Mouse (Mus musculus) left cerebral cortex, adult 8-10 months (tissue): ENCODE measurements around the gene Phex. TPM values are rescaled to one million over a fixed set of nuclear protein-coding genes. Genes with fewer than 3 reads are reported as not detected.

Experiments used
- DNase-seq, 2 experiments: peaks; one replicate each; pipeline ENCODE4 v3.0.0; 2022; ENCODE audit warnings: low spot score in 2 of 2
- total RNA-seq, 4 experiments: library from RNA; stranded (reverse); gene quantifications; 2 replicates each; pipeline ENCODE4 v1.2.4; 2022

Phex gene
- total RNA-seq: under 1 TPM; 0.42 to 0.91 (median 0.64) TPM

DNA sequence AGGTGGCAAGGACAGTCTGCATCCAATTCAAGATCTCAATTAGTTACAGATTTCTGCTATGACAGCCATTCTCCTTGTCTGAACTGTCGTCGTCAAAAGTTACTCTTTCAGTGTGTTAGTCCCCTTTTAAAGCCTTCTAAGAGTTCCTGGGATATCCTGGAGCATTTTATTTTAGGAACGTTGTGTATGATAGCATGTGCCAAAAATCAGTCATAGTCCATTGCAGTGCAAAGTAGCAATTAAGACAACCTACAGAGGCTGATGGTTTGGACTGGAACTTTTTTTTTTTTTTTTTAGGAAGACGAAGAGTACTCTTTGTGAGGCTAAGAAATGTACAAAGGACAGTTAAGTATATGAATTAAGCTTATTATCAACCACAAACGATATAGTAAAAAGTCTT lies at the start of gene Phex:
TSS of gene Phex (minus strand) at position 101 of the 400 bp plus-strand sequence.
- DNase-seq: no peak

DNA sequence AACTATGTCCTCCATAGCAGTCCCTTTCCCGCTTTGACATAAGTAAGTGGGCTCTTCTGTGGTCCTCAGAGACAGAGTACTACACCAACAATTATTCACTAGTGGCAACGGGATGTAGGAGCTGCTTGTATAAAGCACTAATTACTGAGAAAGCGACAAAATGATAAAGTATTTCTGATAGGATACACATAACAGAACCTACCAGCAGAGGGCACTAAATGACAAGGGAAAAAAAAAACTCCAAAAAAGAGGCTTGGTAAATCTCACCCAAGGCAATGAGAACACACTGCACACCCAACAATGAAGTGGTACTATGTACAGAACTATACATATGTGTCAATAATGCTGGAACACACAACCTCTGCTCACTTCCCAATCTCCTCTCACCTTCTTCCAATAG lies 47.6 kb upstream of the Phex start:
- DNase-seq: no peak

DNA sequence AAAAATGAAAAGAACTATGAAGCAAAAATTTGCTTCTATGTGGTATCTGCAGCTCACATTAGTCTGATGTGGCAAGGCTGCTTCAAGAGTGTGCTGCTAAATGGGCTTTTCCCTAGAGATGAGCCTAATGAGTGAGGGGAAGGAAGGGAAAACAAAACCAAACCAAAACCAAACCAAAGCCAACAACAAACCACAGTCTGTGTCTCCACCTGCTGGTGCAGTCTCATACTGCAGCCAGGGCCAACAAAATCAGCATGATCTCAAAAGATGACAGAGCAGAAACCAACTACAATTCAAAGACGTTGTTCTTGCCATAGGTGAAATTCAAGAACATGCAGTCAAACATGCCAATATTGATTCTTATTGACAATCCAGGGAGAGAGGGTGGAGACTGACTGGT lies 39.3 kb upstream of the Phex start:
- DNase-seq: peak in 1 of 2 experiments; percentile 62

DNA sequence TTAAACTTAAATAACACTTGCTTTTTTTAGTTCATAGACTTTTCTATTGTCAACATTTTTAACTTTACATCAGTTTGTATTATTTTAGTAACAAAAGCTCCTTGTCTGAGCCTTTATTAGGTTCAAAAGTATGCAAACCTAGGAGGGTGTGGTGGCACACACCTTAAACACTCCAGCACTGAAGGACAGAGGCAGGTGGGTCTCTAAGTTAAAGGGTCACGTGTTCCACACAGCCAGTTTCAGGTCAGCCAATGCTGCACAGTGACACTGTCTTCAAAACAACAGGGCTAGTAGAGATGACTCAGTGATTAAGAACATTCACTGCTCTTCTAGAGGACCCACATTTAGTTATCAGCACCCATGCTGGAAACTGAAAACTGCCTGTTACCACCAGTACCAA lies 33.9 kb upstream of the Phex start:
- DNase-seq: no peak

DNA sequence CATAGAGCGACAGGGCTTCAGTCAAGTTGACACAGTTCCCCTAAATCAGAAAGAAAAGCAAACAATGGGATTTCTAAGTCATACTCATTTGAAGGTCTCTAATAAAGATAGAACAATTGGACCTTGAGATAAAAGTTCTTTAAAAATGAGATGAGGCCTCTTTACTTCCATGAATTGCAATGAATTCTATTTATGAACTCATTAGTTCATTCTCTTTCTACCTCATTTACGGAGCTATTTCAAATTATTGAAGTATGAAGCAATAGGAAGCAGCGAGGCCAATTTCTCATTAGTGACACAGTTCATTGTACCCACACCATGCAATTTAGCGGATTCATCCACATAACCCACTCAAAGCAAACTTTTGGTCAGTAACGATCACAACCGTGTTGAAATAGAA lies 32.3 kb upstream of the Phex start:
- DNase-seq: no peak

DNA sequence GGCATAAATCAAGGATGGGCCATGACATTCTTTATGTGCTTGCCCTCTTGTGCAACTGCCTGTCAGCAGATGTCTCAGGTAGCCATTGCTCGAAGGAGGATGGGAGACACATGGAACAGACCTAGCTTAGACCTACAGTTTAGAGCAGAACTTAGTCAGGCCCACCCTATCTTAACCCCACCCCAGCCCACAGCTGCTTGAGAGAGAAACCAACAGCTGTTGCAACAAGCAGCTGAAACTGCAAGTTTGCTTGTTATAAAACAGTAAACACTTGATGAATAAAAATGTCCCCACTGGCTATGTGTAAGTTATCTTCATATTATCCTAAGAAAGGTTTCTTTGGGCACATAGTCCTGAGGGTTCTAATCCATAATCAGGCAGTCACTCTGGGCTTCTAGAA lies 19.7 kb upstream of the Phex start:
- DNase-seq: no peak

DNA sequence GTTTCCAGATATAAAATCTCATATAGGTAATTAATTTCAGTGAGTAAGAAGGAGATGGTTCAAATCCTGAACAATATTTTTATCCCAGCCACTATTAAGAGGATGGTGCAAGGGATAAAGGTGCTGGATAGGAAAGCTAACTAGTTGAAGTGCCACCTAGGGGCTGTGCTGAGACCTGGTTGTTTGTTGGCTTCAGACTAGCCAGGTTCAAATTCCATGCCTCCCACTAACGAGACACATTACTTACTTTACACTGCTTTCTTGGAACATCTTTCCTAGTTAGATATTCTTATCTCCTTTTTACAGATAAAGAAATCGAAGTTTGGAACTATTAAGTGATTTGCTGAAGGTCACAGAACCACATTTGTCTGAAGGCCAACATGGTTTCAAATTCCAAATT lies 4.3 kb upstream of the Phex start:
- DNase-seq: no peak

DNA sequence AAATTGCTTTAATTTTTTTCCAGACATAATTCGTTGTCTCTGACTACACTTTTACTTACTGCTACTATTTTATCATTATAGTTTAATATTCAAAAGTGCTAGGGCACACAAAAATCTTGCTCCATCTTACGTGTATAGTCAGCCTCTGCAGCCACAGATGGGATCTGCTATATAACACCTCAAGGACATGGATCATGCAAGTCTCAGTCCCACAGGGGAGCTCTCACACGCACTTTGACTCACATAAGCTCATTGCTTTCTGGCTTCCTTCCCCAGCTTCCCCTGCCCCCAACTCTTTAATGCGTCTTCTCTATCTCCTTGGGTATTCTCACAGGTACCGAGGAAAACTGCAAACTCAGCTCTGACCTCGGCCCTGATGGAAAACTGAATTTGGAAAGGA lies 10.2 kb downstream of the Phex start:
- DNase-seq: no peak

DNA sequence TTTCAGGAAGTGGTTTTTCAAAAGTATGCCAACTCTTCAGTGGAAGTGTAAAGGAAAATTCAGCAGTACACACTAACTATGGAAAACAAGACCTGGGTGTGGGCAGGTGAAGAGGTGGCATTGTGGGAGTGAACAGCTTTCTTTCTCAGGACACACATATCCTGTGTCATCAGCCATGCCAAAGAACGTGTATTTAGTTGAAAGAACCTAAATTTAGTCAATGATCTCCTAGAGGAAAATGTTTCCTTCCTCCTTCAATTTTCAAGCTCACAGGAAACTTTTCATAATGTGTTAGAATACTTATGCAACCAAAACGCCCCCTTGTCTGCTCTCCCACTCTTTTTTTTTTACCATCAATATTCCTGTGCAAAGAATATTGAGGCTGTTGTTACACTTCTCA lies 23.9 kb downstream of the Phex start:
- DNase-seq: peak in 1 of 2 experiments; percentile 8

DNA sequence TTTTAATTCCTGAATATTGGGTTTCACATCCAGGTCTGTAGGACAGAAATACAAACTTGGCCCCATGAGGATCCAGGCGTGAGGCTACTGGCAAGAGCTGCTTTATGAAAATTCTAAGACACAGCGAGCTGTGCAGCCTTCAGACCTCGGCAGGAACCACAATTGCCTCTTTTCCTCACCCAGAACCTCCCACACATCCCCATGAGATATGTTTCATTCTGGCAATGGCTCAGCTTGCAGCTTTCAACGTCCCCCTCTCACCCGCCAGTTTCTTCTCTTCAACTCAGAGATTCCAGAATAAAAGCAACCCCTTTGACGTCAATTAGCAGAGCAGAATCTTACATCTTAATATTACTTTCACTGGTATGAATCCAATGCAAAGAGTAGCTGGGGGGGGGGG lies 25.0 kb downstream of the Phex start:
- peak in 1 of 2 experiments; percentile 9 for DNase-seq

DNA sequence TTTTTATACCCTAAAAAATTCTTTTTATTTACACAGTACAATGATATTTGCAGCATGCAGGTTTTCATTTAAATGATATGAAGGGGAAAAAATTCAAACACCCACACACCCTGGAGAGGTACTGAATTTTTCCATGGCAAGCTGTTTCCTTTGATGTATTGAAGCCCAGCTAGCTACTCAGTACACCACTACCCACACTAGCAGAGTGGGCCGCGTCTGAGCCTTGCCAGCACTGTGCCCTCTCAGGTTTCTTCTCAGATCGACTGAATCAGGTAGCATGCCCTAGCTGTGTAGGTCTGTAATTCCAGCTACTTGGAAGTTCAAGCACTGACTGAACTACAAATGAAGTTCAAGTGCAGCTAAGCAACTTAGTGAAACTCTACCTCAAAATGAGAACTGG lies 26.7 kb downstream of the Phex start:
- peak in 1 of 2 experiments; percentile 39 for DNase-seq

DNA sequence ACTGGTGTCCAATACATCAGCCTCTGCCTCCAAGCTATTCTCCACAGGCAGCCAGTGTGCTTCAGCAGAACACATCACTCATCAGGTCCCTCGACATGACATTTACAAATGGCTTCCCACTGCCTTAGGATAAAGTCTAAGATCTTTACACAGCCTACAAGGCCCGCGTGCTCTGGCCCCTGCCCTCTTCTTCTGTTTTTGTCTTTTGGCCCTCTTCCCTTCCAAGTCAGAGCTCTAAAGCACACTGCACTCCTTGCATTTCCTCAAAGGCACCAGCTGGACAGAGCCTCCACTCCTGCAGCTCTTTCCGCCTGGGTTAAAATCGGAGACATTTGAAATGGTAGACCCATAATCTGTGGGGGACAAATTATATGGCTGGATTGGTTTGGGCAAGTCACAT lies 28.1 kb downstream of the Phex start:
- DNase-seq: no peak

DNA sequence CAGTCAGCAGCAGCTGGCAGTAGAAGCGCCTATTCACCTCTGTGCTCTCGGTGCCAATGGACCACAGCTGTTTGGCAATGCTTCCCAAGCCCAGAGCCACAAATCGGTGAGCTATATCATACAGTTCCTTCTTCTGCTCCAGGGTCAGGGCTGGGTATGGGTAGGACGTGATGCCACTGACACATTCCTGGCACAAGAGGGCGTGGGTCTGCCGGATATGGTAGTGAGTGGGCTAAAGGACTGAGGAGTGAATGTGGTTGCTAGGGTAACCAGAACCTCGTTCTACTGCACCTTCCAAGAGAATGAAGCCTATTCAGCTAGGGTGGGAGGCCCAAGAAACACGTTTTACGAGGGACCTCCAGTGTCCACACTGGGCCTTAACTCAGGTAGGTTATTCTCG lies 36.3 kb downstream of the Phex start:
- DNase-seq: no peak

DNA sequence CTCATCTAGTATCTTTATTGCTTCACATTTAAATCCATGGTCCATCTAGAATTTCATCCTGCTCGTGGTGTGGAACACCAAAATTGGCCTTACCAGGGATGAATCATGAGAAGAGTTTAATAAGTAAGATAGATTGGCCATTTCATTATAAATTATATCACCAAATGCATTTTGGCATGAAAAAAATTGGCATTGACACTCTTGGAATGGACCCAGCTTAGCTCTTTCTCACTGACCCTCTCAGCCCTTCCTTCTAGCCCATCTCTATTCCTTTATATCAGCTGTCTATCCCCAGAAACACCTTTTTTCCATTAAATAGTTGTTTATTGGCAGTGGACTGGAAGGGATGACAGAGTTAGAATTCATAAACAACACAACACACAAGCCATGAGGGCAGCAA lies 37.7 kb downstream of the Phex start:
- no peak for DNase-seq

DNA sequence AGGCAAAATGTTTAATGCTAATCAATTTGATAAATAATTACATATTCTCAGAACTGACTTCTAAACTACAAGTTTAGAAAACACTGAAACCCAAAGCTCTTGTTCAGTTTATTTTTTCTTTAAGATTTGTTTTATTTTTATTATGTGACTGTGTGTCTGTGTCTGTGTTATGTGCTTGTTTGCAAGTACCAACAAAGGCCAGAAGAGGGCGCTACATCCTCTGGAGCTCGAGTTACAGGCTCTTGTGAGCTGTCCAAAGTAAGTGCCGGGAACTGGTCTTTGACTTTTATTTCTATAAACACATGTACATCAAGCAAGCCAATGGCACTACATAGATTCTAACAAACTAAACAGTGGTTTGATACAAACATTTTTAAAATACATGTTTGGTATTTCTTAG lies 41.2 kb downstream of the Phex start:
- no peak for DNase-seq

DNA sequence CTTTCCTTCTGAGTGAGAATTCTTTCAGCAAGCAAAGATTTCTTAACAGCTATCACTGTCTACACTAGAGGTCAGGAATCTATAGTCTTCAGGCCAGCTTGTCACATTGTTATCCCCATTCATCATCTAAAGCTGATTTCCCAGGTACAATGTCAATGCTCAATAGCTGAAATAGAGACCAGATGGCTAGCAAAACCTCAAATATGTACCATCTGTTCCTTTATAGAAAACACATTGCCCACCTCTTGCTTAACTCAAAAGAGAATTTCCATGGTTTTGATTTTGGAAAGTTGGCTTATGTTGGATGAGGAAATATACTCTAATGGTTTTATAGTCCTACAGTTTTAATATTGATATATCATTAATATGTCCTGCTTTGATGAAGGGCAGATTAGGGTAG lies 45.9 kb downstream of the Phex start:
- no peak for DNase-seq

DNA sequence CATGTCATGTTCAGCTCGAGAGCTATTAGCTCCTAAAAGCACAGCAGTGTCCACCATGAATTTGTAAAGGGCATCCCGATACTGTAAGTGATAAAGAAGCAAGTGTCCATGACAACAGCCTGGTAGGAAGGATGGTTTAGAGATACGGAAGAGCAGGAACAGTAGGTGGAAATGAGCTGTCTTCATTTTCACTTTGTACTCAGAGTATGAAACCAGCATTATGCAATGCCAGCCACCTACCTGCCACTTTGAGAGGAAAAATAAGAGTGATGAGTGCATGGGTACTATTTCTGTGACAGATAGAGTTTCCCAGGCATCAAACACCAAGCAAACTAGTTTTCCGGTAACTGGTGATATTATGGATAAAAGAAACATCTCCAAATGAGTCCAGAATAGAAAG lies 59.6 kb downstream of the Phex start:
- no peak for DNase-seq

DNA sequence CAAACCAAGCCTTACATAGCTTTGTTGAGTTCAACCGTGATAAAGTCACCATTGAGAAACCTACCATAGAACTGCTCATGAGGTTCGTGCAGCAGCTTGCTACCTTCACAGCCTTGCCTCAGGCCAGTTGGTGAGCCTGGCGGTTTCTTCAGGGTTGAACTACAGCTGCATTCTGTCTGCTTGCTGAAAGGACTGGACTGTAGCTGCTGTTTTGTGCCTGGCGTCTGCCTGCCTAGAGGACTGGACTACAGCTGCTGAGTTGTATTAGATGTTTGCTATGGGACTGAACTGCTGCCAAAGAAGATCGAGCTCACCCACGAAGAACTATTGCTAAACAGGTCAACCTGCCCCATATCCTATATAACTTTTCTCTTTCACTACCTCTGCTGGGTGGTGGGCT lies 68.9 kb downstream of the Phex start:
- DNase-seq: no peak

DNA sequence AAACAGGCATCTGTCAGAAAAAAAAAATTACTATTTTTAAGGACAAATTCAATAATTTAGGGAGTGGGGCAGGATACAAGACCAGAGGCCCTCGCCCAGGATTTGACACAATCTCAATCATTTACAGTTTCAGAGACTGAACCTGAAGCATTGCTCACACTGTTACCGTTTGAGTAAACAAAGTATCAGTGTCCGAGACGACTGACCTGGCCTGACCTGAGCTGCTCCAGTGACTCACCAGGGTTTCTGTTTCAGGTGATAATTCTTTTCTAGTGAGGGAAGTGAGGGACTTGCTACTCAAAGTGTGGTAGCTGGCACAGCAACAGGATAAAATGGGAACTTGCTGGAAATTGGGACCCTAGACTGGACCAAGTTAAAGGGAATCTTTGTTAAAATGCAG lies 80.4 kb downstream of the Phex start:
- DNase-seq: no peak

DNA sequence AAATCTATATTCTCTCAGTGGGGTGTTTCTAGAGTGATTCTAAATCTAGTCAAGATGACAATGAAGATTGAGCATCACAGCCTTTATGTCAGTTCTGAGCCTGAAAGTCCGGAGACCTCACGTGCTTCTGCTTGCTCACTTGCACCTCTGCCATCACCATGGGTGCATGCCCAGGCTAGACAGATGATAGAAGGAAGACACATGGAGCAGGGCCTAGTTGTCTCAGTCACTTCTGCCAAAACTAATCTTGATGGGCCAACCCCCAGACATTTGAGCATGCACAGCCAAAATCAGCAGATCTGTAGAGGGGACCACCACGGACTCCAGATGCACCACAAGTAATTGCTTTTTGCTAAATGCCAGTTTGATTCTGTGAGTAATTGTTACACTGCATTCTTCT lies 85.3 kb downstream of the Phex start:
- no peak for DNase-seq

DNA sequence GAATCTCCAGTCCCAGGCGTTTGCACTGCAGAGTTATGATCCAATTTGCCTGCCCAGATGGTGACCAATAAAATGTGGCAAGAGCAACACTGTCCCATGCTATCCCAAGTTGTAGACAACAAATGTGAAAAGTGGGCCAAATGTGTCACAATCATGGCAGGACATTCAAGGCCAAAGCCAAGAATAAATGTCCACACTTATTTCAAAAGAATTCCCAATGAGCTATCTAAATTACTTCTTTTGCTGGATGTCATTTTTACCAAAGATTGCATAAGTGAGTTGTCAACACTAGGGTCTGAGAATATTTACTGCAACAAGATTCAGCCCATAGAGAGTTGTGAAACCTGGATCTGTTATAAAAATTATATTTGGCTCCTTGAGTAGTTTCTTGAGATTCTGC lies 86.7 kb downstream of the Phex start:
- no peak for DNase-seq

DNA sequence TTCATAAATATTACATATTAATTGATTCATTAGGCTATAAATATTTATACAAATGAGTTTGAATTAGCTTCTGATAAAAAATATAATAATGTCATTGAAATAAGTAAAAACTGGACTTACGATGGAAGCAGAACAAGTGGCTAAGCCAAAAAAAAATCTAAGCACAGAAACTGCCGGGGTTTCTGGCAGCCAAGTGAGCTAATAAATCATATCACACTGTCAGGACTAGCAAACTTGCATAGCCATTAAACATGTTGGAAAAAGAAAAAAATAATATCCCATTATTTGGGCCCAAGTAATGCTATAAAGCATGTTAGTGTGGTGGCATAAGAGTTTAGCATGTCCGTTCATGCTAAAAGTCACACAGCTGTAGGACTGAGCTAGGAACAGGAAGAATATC lies 87.4 kb downstream of the Phex start:
- DNase-seq: no peak

DNA sequence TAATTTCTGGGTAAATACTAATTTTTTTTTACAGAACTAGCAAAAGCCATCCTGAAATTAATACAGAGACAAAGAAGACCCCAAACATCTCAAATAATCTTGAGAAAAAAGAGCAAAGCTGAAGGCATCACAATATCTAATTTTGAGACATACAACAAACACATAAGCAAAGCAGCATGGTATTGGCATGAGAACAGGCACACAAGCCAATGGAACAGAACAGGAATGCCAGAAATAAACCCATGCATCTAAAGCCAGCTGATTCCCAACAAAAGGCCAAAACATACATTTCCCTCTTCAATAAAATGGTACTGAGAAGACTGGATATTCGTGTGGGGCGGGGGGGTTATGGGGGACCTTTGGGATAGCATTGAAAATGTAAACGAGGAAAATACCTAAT lies 90.7 kb downstream of the Phex start:
- DNase-seq: no peak

DNA sequence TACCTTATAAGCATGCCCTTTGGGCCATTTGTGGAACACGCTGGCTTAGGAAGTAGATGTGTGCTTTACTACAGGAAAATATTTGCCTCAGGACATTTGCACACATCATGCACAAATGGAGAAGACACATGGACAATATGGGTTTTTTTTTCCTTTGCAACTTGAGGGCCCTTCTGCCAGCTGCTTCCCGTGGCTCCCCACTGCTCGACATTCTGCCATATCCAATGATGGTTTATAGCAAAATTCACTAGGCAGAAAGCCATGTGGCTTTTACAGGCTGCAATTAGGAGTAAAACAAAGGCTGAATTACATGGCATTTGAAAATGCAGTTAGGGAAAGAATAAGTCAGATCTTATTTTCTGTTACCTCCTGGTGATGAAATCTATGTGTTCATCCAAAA lies 104.8 kb downstream of the Phex start:
- DNase-seq: no peak

DNA sequence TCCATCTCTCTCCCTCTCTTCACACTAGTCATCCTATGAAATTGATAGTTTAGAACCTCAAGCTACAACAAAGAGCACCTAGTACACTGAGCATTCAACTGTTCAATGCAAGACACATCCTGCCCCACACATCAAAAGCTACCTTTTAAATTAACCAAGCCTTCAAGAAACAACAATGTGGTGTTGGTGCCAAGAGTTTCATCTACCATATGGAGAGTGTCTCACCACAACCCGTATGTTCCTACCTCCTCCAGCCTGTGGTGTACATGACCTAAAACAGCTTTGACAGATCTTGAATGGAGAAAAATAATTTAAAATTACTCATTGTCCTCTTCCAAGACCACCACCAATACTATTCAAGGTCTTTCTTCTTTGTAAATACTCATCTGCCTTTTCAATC lies 106.9 kb downstream of the Phex start:
- DNase-seq: no peak
